Mouse (Mus musculus): ENCODE data around the gene Nicn1.

The Nicn1 gene

GRCm38 (mm10) chr9:108272691-108273090 is 17.5 kb upstream of the Nicn1 start:
- TF ChIP-seq GATA4 (IDR thresholded peaks at IDR 0.05; ENCODE audit: insufficient replicate concordance, low read length): no peak

GRCm38 (mm10) chr9:108273485-108273884 is 16.7 kb upstream of the Nicn1 start:
- TF ChIP-seq GATA4 (IDR thresholded peaks at IDR 0.05; ENCODE audit: insufficient replicate concordance, low read length): no peak

- TF ChIP-seq GATA4 (IDR thresholded peaks at IDR 0.05; ENCODE audit: insufficient replicate concordance, low read length): peak; percentile 18; the same call in 1 of the 2 replicates
These were observed 15.5 kb upstream of the Nicn1 start for GRCm38 (mm10) chr9:108274476-108275330.

GRCm38 (mm10) chr9:108275331-108275659 is 14.9 kb upstream of the Nicn1 start:
- TF ChIP-seq GATA4 (IDR thresholded peaks at IDR 0.05; ENCODE audit: insufficient replicate concordance, low read length): no peak

- no peak for TF ChIP-seq GATA4 (IDR thresholded peaks at IDR 0.05; ENCODE audit: insufficient replicate concordance, low read length)
These were observed 11.4 kb upstream of the Nicn1 start for GRCm38 (mm10) chr9:108278697-108279450.

- TF ChIP-seq GATA4 (IDR thresholded peaks at IDR 0.05; ENCODE audit: insufficient replicate concordance, low read length): no peak; the same call in 1 of the 2 replicates
These were observed 10.0 kb upstream of the Nicn1 start for GRCm38 (mm10) chr9:108280071-108280828.

GRCm38 (mm10) chr9:108284410-108284809 is 5.8 kb upstream of the Nicn1 start:
- no peak for TF ChIP-seq GATA4 (IDR thresholded peaks at IDR 0.05; ENCODE audit: insufficient replicate concordance, low read length)

GRCm38 (mm10) chr9:108289347-108289746 is 882 bp upstream of the Nicn1 start:
- TF ChIP-seq GATA4 (IDR thresholded peaks at IDR 0.05; ENCODE audit: insufficient replicate concordance, low read length): no peak

GRCm38 (mm10) chr9:108290773-108291172 is 544 bp downstream of the Nicn1 start:
- TF ChIP-seq GATA4 (IDR thresholded peaks at IDR 0.05; ENCODE audit: insufficient replicate concordance, low read length): no peak

- no peak for TF ChIP-seq GATA4 (IDR thresholded peaks at IDR 0.05; ENCODE audit: insufficient replicate concordance, low read length)
These were observed 6.5 kb downstream of the Nicn1 start, which contains the start of gene Amt for GRCm38 (mm10) chr9:108296453-108297355. Gene Amt (plus strand): TSS chr9:108296853.

- TF ChIP-seq GATA4 (IDR thresholded peaks at IDR 0.05; ENCODE audit: insufficient replicate concordance, low read length): no peak
These were observed 11.6 kb downstream of the Nicn1 start for GRCm38 (mm10) chr9:108301853-108302252.

- no peak for TF ChIP-seq GATA4 (IDR thresholded peaks at IDR 0.05; ENCODE audit: insufficient replicate concordance, low read length)
These were observed 14.5 kb downstream of the Nicn1 start for GRCm38 (mm10) chr9:108304716-108305115.

GRCm38 (mm10) chr9:108305170-108305569 is 14.9 kb downstream of the Nicn1 start:
- no peak for TF ChIP-seq GATA4 (IDR thresholded peaks at IDR 0.05; ENCODE audit: insufficient replicate concordance, low read length)

Measured in liver, adult (tissue).